Mouse (Mus musculus): Measurements from ENCODE around the gene Pigz.

DNA sequence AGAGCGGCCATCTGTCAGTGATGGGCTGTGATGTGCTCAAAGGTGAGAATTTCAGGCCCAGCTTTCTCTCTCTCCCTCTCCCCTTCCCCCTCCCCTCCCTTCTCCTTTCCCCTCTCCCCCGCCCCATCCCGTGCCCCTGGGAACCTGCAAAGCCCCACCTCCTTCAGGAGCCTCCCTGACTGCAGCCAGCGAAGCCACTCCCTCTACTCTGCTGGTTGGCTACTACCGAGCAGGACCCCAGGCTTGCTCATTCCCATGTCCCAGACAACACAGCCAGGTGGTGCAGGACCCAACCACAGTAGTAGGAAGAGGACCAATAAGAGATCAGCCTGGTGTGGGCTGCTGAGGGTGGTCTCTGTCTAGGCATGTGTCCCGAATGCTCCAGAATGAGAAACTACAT lies 49.7 kb upstream of the Pigz start:
- no peak for TF ChIP-seq EP300 (IDR thresholded peaks at IDR 0.05; ENCODE audit: insufficient read depth, low read depth, low read length)
- no peak for TF ChIP-seq POLR2A (IDR thresholded peaks at IDR 0.05; ENCODE audit: insufficient read depth, low read depth, low read length)

Data from heart, adult 2 months (tissue).